Mouse (Mus musculus) kidney, postnatal 25 days (tissue): Measurements from ENCODE around the gene Slc2a9.
"Not testable (repeated sequence)": the region's sequence is repeated elsewhere in the genome, so short reads cannot be mapped to it uniquely, and the experiment has no call there.

ENCODE experiments used
- DNase-seq, 2 experiments: peaks; one replicate each; pipeline ENCODE4 v3.0.0; 2021; ENCODE audit warnings: mixed read lengths in 2 of 2

Slc2a9 gene

GRCm38 (mm10) chr5:38500043-38500442, 2.9 kb downstream of the Slc2a9 start:
- DNase-seq, result no peak

- DNase-seq, result no peak
Measured at GRCm38 (mm10) chr5:38499316-38499811, 3.6 kb downstream of the Slc2a9 start.

GRCm38 (mm10) chr5:38498479-38498878, 4.5 kb downstream of the Slc2a9 start:
- DNase-seq, result peak; percentile 40 to 68

- peak in 1 of 2 experiments; percentile 54 for DNase-seq
Measured at GRCm38 (mm10) chr5:38496491-38497057, 6.4 kb downstream of the Slc2a9 start.

GRCm38 (mm10) chr5:38493890-38494289, 9.1 kb downstream of the Slc2a9 start:
- DNase-seq, result no peak

- DNase-seq, result peak in 1 of 2 experiments; percentile 34
Measured at GRCm38 (mm10) chr5:38491763-38492162, 11.2 kb downstream of the Slc2a9 start.

GRCm38 (mm10) chr5:38489739-38490138, 13.2 kb downstream of the Slc2a9 start:
- peak in 1 of 2 experiments; percentile 18 for DNase-seq

- DNase-seq, result peak; percentile 49 to 78
Measured at GRCm38 (mm10) chr5:38488673-38489615, 14.0 kb downstream of the Slc2a9 start.

GRCm38 (mm10) chr5:38488026-38488425, 14.9 kb downstream of the Slc2a9 start:
- DNase-seq, result no peak

- DNase-seq, result peak in 1 of 2 experiments; percentile 13
Measured at GRCm38 (mm10) chr5:38487247-38487646, 15.7 kb downstream of the Slc2a9 start.

GRCm38 (mm10) chr5:38485946-38486345, 17.0 kb downstream of the Slc2a9 start:
- DNase-seq, result peak in 1 of 2 experiments; percentile 54

GRCm38 (mm10) chr5:38483518-38484110, 19.3 kb downstream of the Slc2a9 start:
- peak in 1 of 2 experiments; percentile 46 for DNase-seq

- peak in 1 of 2 experiments; percentile 26 for DNase-seq
Measured at GRCm38 (mm10) chr5:38480822-38481707, 21.9 kb downstream of the Slc2a9 start.

- peak; percentile 94 to 96 for DNase-seq
Measured at GRCm38 (mm10) chr5:38479908-38480725, 22.8 kb downstream of the Slc2a9 start.

GRCm38 (mm10) chr5:38479545-38479907, 23.4 kb downstream of the Slc2a9 start:
- DNase-seq, result not testable (repeated sequence)

GRCm38 (mm10) chr5:38479027-38479426, 23.9 kb downstream of the Slc2a9 start:
- peak; percentile 74 to 87 for DNase-seq

- DNase-seq, result peak in 1 of 2 experiments; percentile 41
Measured at GRCm38 (mm10) chr5:38477731-38478445, 25.1 kb downstream of the Slc2a9 start.

- DNase-seq, result peak; percentile 54 to 57
Measured at GRCm38 (mm10) chr5:38476861-38477565, 25.9 kb downstream of the Slc2a9 start.

- peak in 1 of 2 experiments; percentile 18 for DNase-seq
Measured at GRCm38 (mm10) chr5:38470881-38471280, 32.1 kb downstream of the Slc2a9 start.
